Mouse (Mus musculus) liver (tissue): Measurements from ENCODE around the gene Olfr56.
"Not testable (repeated sequence)": the region's sequence is repeated elsewhere in the genome, so short reads cannot be mapped to it uniquely, and the experiment has no call there.

Experiments
- DNase-seq: peaks from one replicate; pipeline ENCODE4 v3.0.0-alpha.2; 2020; ENCODE audit warnings: mixed read lengths

Gene Olfr56

GRCm38 (mm10) chr11:48978240-48978939 is at the start of gene Olfr56:
Gene Olfr56 (plus strand): TSS chr11:48978889.
- not testable (repeated sequence) for DNase-seq

- DNase-seq = not testable (repeated sequence)
These were observed 45.3 kb upstream of the Olfr56 start for GRCm38 (mm10) chr11:48933422-48933821.

- DNase-seq = not testable (repeated sequence)
These were observed 44.8 kb upstream of the Olfr56 start for GRCm38 (mm10) chr11:48933923-48934322.

GRCm38 (mm10) chr11:48935291-48935690 is 43.4 kb upstream of the Olfr56 start:
- DNase-seq = not testable (repeated sequence)

GRCm38 (mm10) chr11:48939286-48939685 is 39.4 kb upstream of the Olfr56 start:
- not testable (repeated sequence) for DNase-seq

- not testable (repeated sequence) for DNase-seq
These were observed 32.6 kb upstream of the Olfr56 start, which contains the start of gene Psme2b for GRCm38 (mm10) chr11:48946090-48946489. Gene Psme2b (minus strand): TSS chr11:48946190.

GRCm38 (mm10) chr11:48974686-48975085 is 4.0 kb upstream of the Olfr56 start:
- DNase-seq = not testable (repeated sequence)

- DNase-seq = not testable (repeated sequence)
These were observed 562 bp downstream of the Olfr56 start, which contains the start of gene 9930111J21Rik1 for GRCm38 (mm10) chr11:48979251-48979650. Gene 9930111J21Rik1 (minus strand): TSS chr11:48979398.

- not testable (repeated sequence) for DNase-seq
These were observed 1.4 kb downstream of the Olfr56 start for GRCm38 (mm10) chr11:48980052-48980451.

GRCm38 (mm10) chr11:48982848-48983247 is 4.2 kb downstream of the Olfr56 start:
- DNase-seq = not testable (repeated sequence)

- DNase-seq = not testable (repeated sequence)
These were observed 9.5 kb downstream of the Olfr56 start for GRCm38 (mm10) chr11:48988219-48988618.

GRCm38 (mm10) chr11:48989981-48990380 is 11.3 kb downstream of the Olfr56 start:
- not testable (repeated sequence) for DNase-seq

- not testable (repeated sequence) for DNase-seq
These were observed 13.2 kb downstream of the Olfr56 start, which contains the start of gene Gm12185 for GRCm38 (mm10) chr11:48991740-48992520. Gene Gm12185 (minus strand): TSS chr11:48992226.

- not testable (repeated sequence) for DNase-seq
These were observed 14.6 kb downstream of the Olfr56 start for GRCm38 (mm10) chr11:48993296-48993695.

GRCm38 (mm10) chr11:48994018-48994417 is 15.3 kb downstream of the Olfr56 start, which contains the start of gene Tgtp1:
Gene Tgtp1 (minus strand): TSS chr11:48994172.
- not testable (repeated sequence) for DNase-seq

GRCm38 (mm10) chr11:49000411-49000810 is 21.7 kb downstream of the Olfr56 start:
- DNase-seq = not testable (repeated sequence)

GRCm38 (mm10) chr11:49006317-49006716 is 27.6 kb downstream of the Olfr56 start:
- DNase-seq = not testable (repeated sequence)

GRCm38 (mm10) chr11:49006785-49007184 is 28.1 kb downstream of the Olfr56 start:
- not testable (repeated sequence) for DNase-seq

- not testable (repeated sequence) for DNase-seq
These were observed 33.4 kb downstream of the Olfr56 start for GRCm38 (mm10) chr11:49012074-49012473.

- DNase-seq = not testable (repeated sequence)
These were observed 71.4 kb downstream of the Olfr56 start for GRCm38 (mm10) chr11:49050064-49050463.

- DNase-seq = not testable (repeated sequence)
These were observed 72.6 kb downstream of the Olfr56 start, which contains the start of gene 9930111J21Rik2 for GRCm38 (mm10) chr11:49051093-49051891. Gene 9930111J21Rik2 (minus strand): TSS chr11:49051242.

GRCm38 (mm10) chr11:49051894-49052293 is 73.2 kb downstream of the Olfr56 start:
- DNase-seq = not testable (repeated sequence)
